Mouse (Mus musculus): ENCODE data around the gene Bcl2l11.

- TF ChIP-seq POLR2A (IDR thresholded peaks at IDR 0.05; ENCODE audit: insufficient read depth, low read depth, low read length) (no peak), CTCF (IDR thresholded peaks at IDR 0.05; ENCODE audit: insufficient read depth, low read depth, low read length) (no peak)
Measured at GRCm38 (mm10) chr2:128169486-128169885, 43.6 kb downstream of the Bcl2l11 start.

Measured in olfactory bulb, adult 2 months (tissue).